Mouse (Mus musculus) adrenal gland, postnatal 4 days (tissue): ENCODE measurements around the gene AI837181. TPM values are rescaled to one million over a fixed set of nuclear protein-coding genes. Genes with fewer than 3 reads are reported as not detected.

Source experiments
- DNase-seq, 2 experiments: peaks; one replicate each; pipeline ENCODE4 v3.0.0; 2021 to 2022; ENCODE audit warnings: low spot score in 2 of 2, mixed read lengths in 2 of 2
- total RNA-seq, 2 experiments: library from RNA; stranded (reverse); gene quantifications; 2 replicates each; pipeline ENCODE4 v1.2.3; 2021

The AI837181 gene
- total RNA-seq, 2 experiments from 2014 or later, result 55.1 to 56.7 TPM

GRCm38 (mm10) chr19:5444371-5444908 lies 19.5 kb downstream of the AI837181 start:
- DNase-seq, result no peak

DNA sequence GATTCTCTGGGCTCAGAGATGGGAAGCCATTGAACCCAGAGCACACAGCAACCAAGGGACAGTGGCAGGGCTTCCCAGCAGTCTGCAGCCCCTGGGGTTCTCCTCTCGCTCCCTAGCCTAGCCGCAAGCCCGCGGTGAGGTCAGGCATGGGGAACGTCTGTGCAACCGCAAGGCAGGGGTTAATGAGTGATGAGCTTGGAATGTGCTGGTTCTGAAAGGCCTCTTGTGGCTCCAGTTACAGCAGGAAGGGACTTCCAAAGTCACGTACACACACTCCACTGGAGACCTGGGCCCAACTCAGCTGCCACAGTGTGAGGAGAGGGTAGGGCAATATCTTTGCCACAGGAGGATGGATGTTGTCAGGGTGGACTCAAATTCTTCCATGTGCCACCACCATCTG lies 20.0 kb downstream of the AI837181 start:
- no peak for DNase-seq

DNA sequence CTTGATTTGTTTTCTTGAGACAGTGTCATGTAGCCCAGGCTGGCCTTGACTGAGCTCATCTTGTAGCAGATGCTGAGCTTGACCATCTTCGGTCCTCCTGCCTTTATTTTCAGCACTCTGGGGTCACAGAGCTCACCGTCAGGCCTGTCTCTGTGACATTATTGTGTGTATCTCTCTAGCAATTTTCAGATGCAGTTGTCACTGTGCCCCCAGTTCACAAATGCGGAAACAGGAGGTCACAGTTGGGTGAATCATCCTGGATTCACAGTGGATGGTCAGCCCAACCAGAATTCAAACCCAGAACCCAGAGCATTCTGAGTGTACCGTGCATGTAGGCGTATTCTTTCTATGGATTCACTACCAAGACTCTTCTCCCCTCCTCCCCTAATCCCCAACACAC lies 20.8 kb downstream of the AI837181 start:
- no peak for DNase-seq

DNA sequence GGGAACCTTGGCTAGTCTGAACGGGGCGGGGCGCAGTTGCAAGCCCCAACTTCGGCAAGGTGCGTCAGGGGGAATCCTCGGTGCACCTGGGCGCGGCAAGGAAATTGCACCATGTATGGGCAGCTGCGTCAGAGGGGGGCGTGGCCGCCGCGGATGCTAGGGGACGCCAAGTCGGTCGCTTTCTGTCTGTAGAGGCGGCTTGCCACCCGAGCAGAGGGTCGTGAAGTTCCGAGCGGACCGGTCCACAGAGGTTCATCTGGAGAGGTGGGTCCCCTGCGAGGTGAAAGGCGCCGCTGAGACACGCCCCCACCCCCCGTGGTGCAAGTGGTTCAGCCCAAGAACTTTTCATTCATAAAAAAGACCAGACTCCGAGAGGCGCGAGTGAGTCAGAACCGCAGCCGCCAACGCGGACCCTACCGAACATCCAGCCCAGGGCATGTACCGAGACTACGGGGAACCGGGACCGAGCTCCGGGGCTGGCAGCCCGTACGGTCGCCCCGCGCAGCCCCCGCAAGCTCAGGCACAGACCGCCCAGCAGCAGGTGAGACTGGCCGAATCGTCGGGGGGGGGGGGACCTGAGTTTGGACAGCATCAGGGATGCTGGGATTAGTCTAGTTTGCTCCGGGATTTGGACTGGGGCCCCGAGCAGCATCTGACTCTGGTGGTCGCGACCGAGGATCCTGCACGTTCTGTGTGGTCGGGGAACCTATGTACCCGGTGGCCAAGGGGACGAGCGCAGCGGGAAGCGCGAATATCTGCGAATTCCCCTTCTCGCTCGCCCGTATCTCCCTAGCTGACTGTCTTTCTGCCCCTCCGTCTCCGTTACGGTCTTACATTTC lies 22.8 kb downstream of the AI837181 start, which contains the start of gene Fosl1:
TSS of gene Fosl1 (plus strand) at position 33 of the 839 bp plus-strand sequence.
- DNase-seq, result no peak

GRCm38 (mm10) chr19:5448354-5449150 lies 23.6 kb downstream of the AI837181 start:
- DNase-seq, result no peak

GRCm38 (mm10) chr19:5449673-5450072 lies 24.7 kb downstream of the AI837181 start:
- no peak for DNase-seq

GRCm38 (mm10) chr19:5451766-5452165 lies 26.8 kb downstream of the AI837181 start:
- no peak for DNase-seq

- DNase-seq, result no peak
Observed at GRCm38 (mm10) chr19:5455037-5455436, 30.1 kb downstream of the AI837181 start.

- DNase-seq, result no peak
Observed at GRCm38 (mm10) chr19:5455568-5455967, 30.6 kb downstream of the AI837181 start.

- no peak for DNase-seq
Observed at GRCm38 (mm10) chr19:5456241-5456921, 31.4 kb downstream of the AI837181 start.

DNA sequence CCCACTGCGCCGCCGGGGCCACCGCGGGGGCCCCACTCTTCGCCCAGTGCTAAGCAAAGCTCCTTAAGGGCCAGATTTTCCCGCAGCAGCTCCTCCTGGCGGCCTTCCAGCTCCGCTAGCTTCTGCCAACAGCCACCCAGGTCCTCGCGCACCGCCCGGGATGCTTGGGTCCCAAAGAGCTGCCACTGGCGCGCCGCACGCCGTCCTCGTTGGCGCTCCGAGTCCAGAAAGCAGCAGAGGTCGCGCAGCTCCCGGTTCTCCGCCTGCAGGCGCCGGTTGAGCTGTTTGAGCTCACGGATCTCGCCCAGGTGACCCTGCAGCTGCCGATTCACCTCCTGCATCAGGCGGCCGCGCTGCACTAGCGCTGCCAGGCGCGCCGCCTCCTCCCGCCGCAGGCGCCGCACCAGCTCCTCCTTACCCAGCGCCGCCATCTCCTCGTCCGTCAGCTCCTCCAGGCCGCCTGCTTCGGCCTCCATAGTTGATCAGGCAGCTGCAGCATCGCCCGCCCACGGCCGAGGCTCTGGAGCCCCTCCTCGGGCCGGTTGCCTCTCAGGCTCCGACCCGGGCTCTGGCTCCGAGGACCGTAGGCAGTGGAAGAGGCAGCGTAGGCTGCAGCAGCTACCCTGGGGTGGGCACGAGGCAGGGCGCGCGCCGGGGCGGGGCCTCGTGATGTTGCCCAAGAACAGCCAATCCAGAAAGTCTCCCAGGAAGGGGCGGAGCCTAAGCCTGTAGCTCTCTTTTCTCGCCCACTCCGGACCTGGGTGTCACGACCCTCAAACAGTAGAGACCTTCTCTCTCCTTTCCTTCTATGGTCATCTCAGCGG lies 32.2 kb downstream of the AI837181 start:
- peak; percentile 81 to 89 for DNase-seq

- no peak for DNase-seq
Observed at GRCm38 (mm10) chr19:5457746-5458442, 33.0 kb downstream of the AI837181 start, which contains the start of gene Ccdc85b. TSS of gene Ccdc85b (minus strand) at chr19:5457894.

DNA sequence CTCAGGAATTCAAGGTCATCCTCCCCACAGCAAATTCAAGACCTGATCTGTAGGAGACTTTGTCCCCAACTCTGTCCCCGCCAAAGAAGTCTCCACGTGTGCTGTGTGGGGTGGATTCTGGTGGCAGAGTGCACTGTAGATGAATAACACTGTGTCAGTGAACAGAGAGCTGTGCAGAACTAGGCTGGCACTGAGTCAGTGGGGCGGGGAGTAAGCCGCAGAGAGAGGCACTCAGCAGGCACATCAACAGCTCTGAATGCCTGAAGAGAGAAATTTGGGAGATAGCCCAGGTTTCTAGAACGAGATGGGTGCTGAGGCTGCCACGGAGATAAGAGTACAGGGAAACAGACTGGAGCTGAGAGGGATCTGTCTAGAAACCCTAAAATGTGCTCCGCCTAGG lies 34.1 kb downstream of the AI837181 start:
- DNase-seq, result no peak

DNA sequence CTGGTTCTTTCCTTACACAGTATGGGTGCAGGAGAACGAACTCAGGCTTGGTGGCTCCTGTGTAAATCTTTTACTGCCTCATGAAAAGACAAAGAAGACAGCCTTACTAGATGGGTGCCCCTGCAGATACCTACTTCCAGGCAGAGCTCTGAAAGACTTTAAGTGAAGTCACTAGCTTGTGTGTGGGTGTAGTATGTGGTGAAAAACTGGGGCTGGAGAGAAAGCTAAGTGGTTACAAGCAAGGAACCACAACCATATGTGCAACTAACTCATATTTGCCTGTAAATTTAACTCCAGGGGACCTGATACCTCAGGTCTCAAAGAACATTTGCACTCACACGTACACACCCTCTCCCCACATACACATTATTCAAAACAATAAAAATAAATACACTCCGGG lies 35.0 kb downstream of the AI837181 start:
- DNase-seq, result no peak

DNA sequence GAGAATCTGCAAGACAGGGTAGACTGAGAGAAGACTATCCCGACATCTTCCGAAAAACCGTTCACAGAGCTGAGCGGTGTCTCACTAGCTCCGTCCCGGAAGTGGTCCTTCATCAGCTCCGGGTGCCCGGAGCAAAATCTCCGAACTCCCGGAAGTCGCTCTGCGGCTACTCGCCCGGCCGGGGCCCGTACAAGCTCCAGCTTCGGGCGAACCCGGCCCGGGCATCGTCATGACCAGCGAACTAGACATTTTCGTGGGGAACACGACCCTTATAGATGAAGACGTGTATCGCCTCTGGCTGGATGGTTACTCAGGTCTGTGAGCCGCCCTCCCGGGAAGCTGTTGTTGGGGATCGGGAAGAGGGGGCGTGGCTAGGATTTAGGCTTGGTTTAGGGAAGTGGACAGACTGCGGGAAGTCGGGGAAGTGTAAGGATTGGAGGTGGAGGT lies 35.5 kb downstream of the AI837181 start, which contains the start of gene Fibp:
TSS of gene Fibp (plus strand) at position 151 of the 447 bp plus-strand sequence.
- peak; percentile 73 to 79 for DNase-seq

- DNase-seq, result no peak
Observed at GRCm38 (mm10) chr19:5461411-5461810, 36.5 kb downstream of the AI837181 start.

- no peak for DNase-seq
Observed at GRCm38 (mm10) chr19:5463212-5463611, 38.3 kb downstream of the AI837181 start.

DNA sequence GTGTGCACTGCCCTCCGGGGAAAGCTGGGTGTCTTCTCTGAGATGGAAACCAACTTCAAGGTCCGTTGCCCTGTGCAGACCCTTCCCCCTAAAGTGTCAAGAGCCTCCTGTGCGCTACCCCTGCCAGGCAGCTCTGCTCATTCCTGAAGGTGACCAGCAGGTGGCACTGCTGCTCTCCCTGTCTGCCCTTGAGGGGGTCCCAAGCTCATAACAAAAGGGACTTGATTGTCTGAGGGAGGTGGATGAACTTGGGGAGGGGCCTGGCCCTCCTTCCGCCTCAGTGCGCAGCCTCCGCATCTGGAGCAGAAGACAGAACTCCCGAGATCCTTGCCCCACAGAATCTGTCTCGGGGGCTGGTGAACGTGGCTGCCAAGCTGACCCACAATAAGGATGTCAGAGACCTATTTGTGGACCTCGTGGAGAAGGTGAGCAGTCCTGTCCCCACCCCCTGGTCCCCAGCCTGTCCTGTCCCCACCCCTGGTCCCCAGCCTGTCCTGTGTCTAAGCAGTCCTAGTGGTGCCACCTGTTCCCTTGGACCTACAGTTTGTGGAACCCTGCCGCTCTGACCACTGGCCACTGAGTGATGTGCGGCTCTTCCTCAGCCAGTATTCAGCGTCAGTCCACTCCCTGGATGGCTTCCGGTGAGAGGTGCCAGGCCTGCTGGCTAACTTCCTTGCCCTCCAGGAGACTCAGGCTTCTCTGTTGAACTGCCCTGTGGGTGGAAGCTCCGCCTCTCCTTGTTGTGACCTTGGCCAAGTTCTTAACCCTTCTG lies 39.0 kb downstream of the AI837181 start:
- no peak for DNase-seq

GRCm38 (mm10) chr19:5465037-5465436 lies 40.1 kb downstream of the AI837181 start:
- no peak for DNase-seq
